Mouse (Mus musculus) liver, adult 2 months (tissue): ENCODE measurements at regions not wholly inside any gene's neighbourhood (a gene's known extent, or its start where the extent isn't known, plus 50 kb on each side); places are given as distances from the start of the nearest gene placed in this dataset.

ENCODE experiments used
- CTCF ChIP-seq: fragments of 200-500 bp; IDR thresholded peaks from 2 replicates; pipeline ENCODE4 v1.5.1; 2011; ENCODE audit warnings: low read depth, low read length, control low read depth
- POLR2A ChIP-seq: fragments of 200-500 bp; IDR thresholded peaks from 2 replicates; pipeline ENCODE4 v1.6.1; 2011; ENCODE audit warnings: low read length, control low read depth; ENCODE audit not compliant: insufficient read depth; ENCODE audit errors: extremely low read depth

DNA sequence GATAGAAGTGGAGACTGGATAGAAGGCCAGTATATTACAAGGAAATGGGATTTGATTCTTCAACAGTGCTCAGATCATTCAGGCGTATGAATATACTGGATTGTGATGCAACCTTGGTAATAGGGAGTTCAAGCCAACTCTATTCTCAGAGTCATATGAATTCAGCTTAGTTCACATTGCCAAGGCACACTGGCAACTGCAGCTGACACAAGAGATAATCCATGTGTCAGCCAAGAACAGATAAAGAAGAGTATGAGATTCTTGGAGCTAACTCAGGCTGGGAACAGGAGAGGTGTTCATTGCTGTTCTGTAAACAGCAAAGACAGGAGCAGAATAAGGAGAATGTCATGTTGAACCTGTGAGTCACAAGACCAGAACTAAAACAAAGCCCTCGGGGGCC lies 163.3 kb upstream of the Akr1e1 start:
- TF ChIP-seq CTCF (no peak), POLR2A (no peak)
